Comparison of ENCODE assay signal across 12 mouse cellular contexts in genomic region chr3:58516602-58516976, GRCm38 (mm10). TPM values are rescaled to one million over a fixed set of nuclear protein-coding genes. Genes with fewer than 3 reads are reported as not detected.
DNase-seq lines count a peak whose midpoint lies in the region; ATAC-seq and TF ChIP-seq lines count a peak whose summit lies in the region.
"Had no signal": no experiment of that assay in that cellular context is flagged by ENCODE, and none has a peak within 500 bp of the region (broad histone marks: within the 10 kb centered on the region; RNA-seq: fewer than 3 reads in every experiment).

No protein-coding gene starts in this region.

- TF ChIP-seq CTCF in CH12.LX (conservative IDR thresholded peaks at IDR 0.05 in 1 of 2, IDR thresholded peaks at IDR 0.05 in 1 of 2; ENCODE audit: low read depth in 2 of 2, low read length in 2 of 2) = no peak
- TF ChIP-seq CTCF in small intestine, adult 2 months (IDR thresholded peaks at IDR 0.05; ENCODE audit: extremely low read depth, insufficient read length, insufficient replicate concordance, low read depth, low read length) = no peak

- H3K27ac ChIP-seq in liver, embryonic 16.5 days (ENCODE audit: low read length) = peak overlapping the region; percentile 48; the same call in 1 of the 2 replicates
- H3K27ac ChIP-seq in liver, embryonic 11.5 days (ENCODE audit: low read depth, low read length) = no peak overlapping the region
- H3K27ac ChIP-seq in CH12.LX (ENCODE audit: insufficient read depth, low read depth) = peak overlapping the region; percentile 100
- H3K27ac ChIP-seq in small intestine, adult 2 months (ENCODE audit: insufficient read depth, low read depth, low read length) = peak overlapping the region; percentile 81
- H3K27ac ChIP-seq: neural tube, embryonic 13.5 days had no signal

- 22% methylated on average over 7 of the region's 7 CpGs for WGBS in liver, embryonic 16.5 days (ENCODE audit: insufficient replicate concordance)
- WGBS in liver, embryonic 11.5 days = 43% methylated on average over 7 of the region's 7 CpGs
- 55% methylated on average over 7 of the region's 7 CpGs for WGBS in small intestine, adult 2 months

- TF ChIP-seq RAD21 in CH12.LX (IDR thresholded peaks at IDR 0.05; ENCODE audit: low read depth, low read length) = no peak; the same call in none of the 2 replicates

- no peak overlapping the region for H3K9ac ChIP-seq in liver, embryonic 16.5 days (ENCODE audit: low read depth, low read length)
- no peak overlapping the region for H3K9ac ChIP-seq in liver, embryonic 11.5 days (ENCODE audit: low read depth, low read length)
- peak overlapping the region; percentile 96 for H3K9ac ChIP-seq in CH12.LX (ENCODE audit: insufficient read depth, low read depth)
- H3K9ac ChIP-seq: neural tube, embryonic 13.5 days had no signal

- no peak for ATAC-seq in liver, embryonic 16.5 days (ENCODE audit: low read depth)
- ATAC-seq in liver, embryonic 11.5 days (replicated peaks; ENCODE audit: low FRiP score) = no peak
- peak; percentile 50 for ATAC-seq in inflammation-experienced regulatory T-cells, adult 6 months

- peaks cover 5% of the 10 kb centered on the region for H3K4me1 ChIP-seq in liver, embryonic 16.5 days (ENCODE audit: control insufficient read depth, low read depth, low read length)
- peaks cover 3% of the 10 kb centered on the region; the same call in 1 of the 2 replicates for H3K4me1 ChIP-seq in liver, embryonic 11.5 days (replicated peaks; ENCODE audit: control insufficient read depth, insufficient read depth, low read length)
- peaks cover 6 to 63% of the 10 kb centered on the region in 2 experiments for H3K4me1 ChIP-seq in CH12.LX (ENCODE audit: control insufficient read depth in 1 of 2, insufficient read depth in 2 of 2)
- H3K4me1 ChIP-seq in small intestine, adult 2 months (ENCODE audit: control insufficient read depth, insufficient read depth, insufficient read length, low read length) = no peaks in the 10 kb centered on the region
- H3K4me1 ChIP-seq: neural tube, embryonic 13.5 days had no signal

- dilution Hi-C loops in CH12.LX (cut with MboI; ENCODE audit: extremely low pct_ligation_motif_present, extremely low pct_unique_long_range_greater_than_20kb, low sequenced_read_pairs) = no loop called here

- TF ChIP-seq EP300 in CH12.LX (IDR thresholded peaks at IDR 0.05; ENCODE audit: low read length) = peak; percentile 91

- H3K4me2 ChIP-seq in liver, embryonic 16.5 days (ENCODE audit: low read depth, low read length) = no peak overlapping the region
- H3K4me2 ChIP-seq in liver, embryonic 11.5 days = no peak overlapping the region
- H3K4me2 ChIP-seq in CH12.LX (ENCODE audit: insufficient read depth, low read depth, poor library complexity, severe bottlenecking) = peak overlapping the region; percentile 89
- H3K4me2 ChIP-seq: midbrain, embryonic 11.5 days; neural tube, embryonic 13.5 days had no signal

- no peak for TF ChIP-seq POLR2A in CH12.LX (IDR thresholded peaks at IDR 0.05; ENCODE audit: low read depth, low read length)
- TF ChIP-seq POLR2A in small intestine, adult 2 months (IDR thresholded peaks at IDR 0.05; ENCODE audit: low read depth, low read length) = no peak

- in situ Hi-C loops in CH12.LX (cut with MboI; ENCODE audit: low pct_ligation_motif_present, low pct_unique_long_range_greater_than_20kb, low sequenced_read_pairs) = loop anchor here (10.0 kb wide), 1 partner anchor 138 kb away; no protein-coding TSS in a partner anchor

- no peaks in the 10 kb centered on the region for H3K27me3 ChIP-seq in liver, embryonic 16.5 days (ENCODE audit: control insufficient read depth, insufficient read depth, low read depth, low read length)
- H3K27me3 ChIP-seq in liver, embryonic 11.5 days (replicated peaks; ENCODE audit: control insufficient read depth, insufficient read depth, low read length) = no peaks in the 10 kb centered on the region
- no peaks in the 10 kb centered on the region for H3K27me3 ChIP-seq in CH12.LX (replicated peaks)
- H3K27me3 ChIP-seq in small intestine, adult 2 months (ENCODE audit: control insufficient read depth, insufficient read depth, low read length) = no peaks in the 10 kb centered on the region
- H3K27me3 ChIP-seq: neural tube, embryonic 13.5 days had no signal

- peaks cover 23% of the 10 kb centered on the region for H3K79me2 ChIP-seq in CH12.LX (replicated peaks; ENCODE audit: control insufficient read depth, extremely low read depth, insufficient read depth, poor library complexity, severe bottlenecking)

- no peak overlapping the region for H3K4me3 ChIP-seq in liver, embryonic 16.5 days (ENCODE audit: low read depth, low read length)
- no peak overlapping the region for H3K4me3 ChIP-seq in liver, embryonic 11.5 days (ENCODE audit: low read depth, low read length)
- peak overlapping the region in 2 of 3 experiments; percentile 11 to 25 for H3K4me3 ChIP-seq in CH12.LX (replicated peaks in 1 of 3; ENCODE audit: low read depth in 2 of 3, low read length in 2 of 3, poor library complexity in 1 of 3)
- no peak overlapping the region for H3K4me3 ChIP-seq in small intestine, adult 2 months (ENCODE audit: low read depth, low read length)
- H3K4me3 ChIP-seq: neural tube, embryonic 13.5 days had no signal

- no peak for DNase-seq in liver, embryonic 11.5 days (ENCODE audit: low spot score)
- peak; percentile 93 for DNase-seq in CH12.LX (ENCODE audit: extremely low read depth)
- no peak for DNase-seq in cerebellum, postnatal 14 days
- DNase-seq in neural tube, embryonic 10.5 days (ENCODE audit: extremely low spot score, low spot score) = no peak
- DNase-seq in thymus, postnatal 36 days = no peak
- DNase-seq: heart, postnatal 4 days; liver had no signal

- no peaks in the 10 kb centered on the region for H3K9me3 ChIP-seq in liver, embryonic 16.5 days (replicated peaks; ENCODE audit: control insufficient read depth, low read length)
- H3K9me3 ChIP-seq in liver, embryonic 11.5 days (ENCODE audit: control insufficient read depth, low read length) = no peaks in the 10 kb centered on the region
- no peaks in the 10 kb centered on the region for H3K9me3 ChIP-seq in CH12.LX (replicated peaks; ENCODE audit: low read length)
- H3K9me3 ChIP-seq: neural tube, embryonic 13.5 days had no signal

- H3K36me3 ChIP-seq in liver, embryonic 16.5 days (ENCODE audit: control insufficient read depth, insufficient read depth) = no peaks in the 10 kb centered on the region
- peaks cover 7% of the 10 kb centered on the region; the same call in 1 of the 2 replicates for H3K36me3 ChIP-seq in liver, embryonic 11.5 days (ENCODE audit: control insufficient read depth, insufficient read depth, low read length)
- peaks cover 9 to 15% of the 10 kb centered on the region in 2 experiments for H3K36me3 ChIP-seq in CH12.LX (replicated peaks in 1 of 2; ENCODE audit: control insufficient read depth in 1 of 2, insufficient read depth in 1 of 2, low read length in 1 of 2)
- H3K36me3 ChIP-seq in small intestine, adult 2 months (ENCODE audit: control insufficient read depth, insufficient read depth, low read length) = peaks cover 7% of the 10 kb centered on the region

TF ChIP-seq in CH12.LX, 34 proteins besides CTCF, POLR2A, EP300 and RAD21 (continues in another document):
- TF ChIP-seq USF1 (IDR thresholded peaks at IDR 0.05; ENCODE audit: low read depth, low read length) = peak; percentile 41; the same call in 1 of the 2 replicates
- no peak for TF ChIP-seq POLR2AphosphoS2 (IDR thresholded peaks at IDR 0.05; ENCODE audit: low read depth, low read length)
- TF ChIP-seq KAT2A (IDR thresholded peaks at IDR 0.05; ENCODE audit: insufficient replicate concordance, low read length) = 0 out of 2 replicates have a peak, but pooled peaks have one; percentile 58
- no peak for TF ChIP-seq GABPA (IDR thresholded peaks at IDR 0.05; ENCODE audit: insufficient replicate concordance, low read depth, low read length)
- TF ChIP-seq MAX (IDR thresholded peaks at IDR 0.05; ENCODE audit: low read length) = peak; percentile 84
- TF ChIP-seq MEF2A (IDR thresholded peaks at IDR 0.05; ENCODE audit: borderline replicate concordance, low read depth, low read length) = peak; percentile 98
- TF ChIP-seq TCF12 (IDR thresholded peaks at IDR 0.05; ENCODE audit: low read depth, low read length) = peak; percentile 84
- TF ChIP-seq HCFC1 (IDR thresholded peaks at IDR 0.05; ENCODE audit: low read depth, low read length) = peak; percentile 49
- 0 out of 2 replicates have a peak, but pooled peaks have one; percentile 41 for TF ChIP-seq ZMIZ1 (IDR thresholded peaks at IDR 0.05; ENCODE audit: low read depth, low read length)
- no peak; the same call in 1 of the 2 replicates for TF ChIP-seq ZNF384 (IDR thresholded peaks at IDR 0.05; ENCODE audit: low read depth, low read length)
- no peak for TF ChIP-seq PAX5 (IDR thresholded peaks at IDR 0.05; ENCODE audit: low read length)
- 0 out of 2 replicates have a peak, but pooled peaks have one; percentile 66 for TF ChIP-seq UBTF (IDR thresholded peaks at IDR 0.05; ENCODE audit: low read depth, low read length)

RNA-seq across cellular contexts. Expression of gene Eif2a, which starts 9.0 kb away (rescaled TPM):
- polyA plus RNA-seq in liver, embryonic 16.5 days (2015; fragmentation: Nextera tagmentation; extraction: Ambion mirVana) = 22.2 and 23.1 TPM in 2 replicates
- 66.1 and 71.3 TPM in 2 replicates for polyA plus RNA-seq in liver, embryonic 11.5 days (2014; fragmentation: Nextera tagmentation; extraction: Ambion mirVana)
- total RNA-seq in CH12.LX (2012; rRNA removed) (107 and 119 TPM in 2 replicates), CH12.LX (2014; rRNA removed) (215 and 241 TPM in 2 replicates)
- polyA plus RNA-seq in CH12.LX (2012; ENCODE audit: insufficient read length, low read depth) = 116 and 117 TPM in 2 replicates
- polyA plus RNA-seq in inflammation-experienced regulatory T-cells, adult 6 months (2017; shearing (Covaris generic)) = 10 to 100 TPM; 63.0 to 73.7 (median 67.5) TPM
- 0.76 and 1.8 TPM in 2 replicates for polyA plus RNA-seq in small intestine, adult 2 months (2012; rRNA removed)

RNA-seq across cellular contexts. Expression of gene Serp1, which starts 9.1 kb away (rescaled TPM):
- 104 and 105 TPM in 2 replicates for polyA plus RNA-seq in liver, embryonic 16.5 days (2015; fragmentation: Nextera tagmentation; extraction: Ambion mirVana)
- polyA plus RNA-seq in liver, embryonic 11.5 days (2014; fragmentation: Nextera tagmentation; extraction: Ambion mirVana) = 161 and 178 TPM in 2 replicates
- total RNA-seq in CH12.LX (2012; rRNA removed) (210 and 219 TPM in 2 replicates), CH12.LX (2014; rRNA removed) (470 and 509 TPM in 2 replicates)
- 252 and 298 TPM in 2 replicates for polyA plus RNA-seq in CH12.LX (2012; ENCODE audit: insufficient read length, low read depth)
- polyA plus RNA-seq in inflammation-experienced regulatory T-cells, adult 6 months (2017; shearing (Covaris generic)) = 10 to 100 TPM; 40.4 to 51.7 (median 46.0) TPM
- polyA plus RNA-seq in small intestine, adult 2 months (2012; rRNA removed) = 62.4 and 73.5 TPM in 2 replicates

RNA-seq across cellular contexts. Expression of gene Selenot, which starts 59.8 kb away (rescaled TPM):
- 9.7 and 11.7 TPM in 2 replicates for polyA plus RNA-seq in liver, embryonic 16.5 days (2015; fragmentation: Nextera tagmentation; extraction: Ambion mirVana)
- polyA plus RNA-seq in liver, embryonic 11.5 days (2014; fragmentation: Nextera tagmentation; extraction: Ambion mirVana) = 23.2 and 25.0 TPM in 2 replicates
- 63.6 and 76.6 TPM in 2 replicates for total RNA-seq in CH12.LX (2012; rRNA removed)
- total RNA-seq in CH12.LX (2014; rRNA removed) = 254 and 283 TPM in 2 replicates
- 134 and 157 TPM in 2 replicates for polyA plus RNA-seq in CH12.LX (2012; ENCODE audit: insufficient read length, low read depth)
- polyA plus RNA-seq in inflammation-experienced regulatory T-cells, adult 6 months (2017; shearing (Covaris generic)) = 10 to 100 TPM; 30.3 to 45.6 (median 39.6) TPM
- 14.9 and 18.7 TPM in 2 replicates for polyA plus RNA-seq in small intestine, adult 2 months (2012; rRNA removed)

Comparison
In these comparisons a context has a peak if more than half of its experiments do, and no peak if none do; other contexts are left out.
1. H3K4me3 ChIP-seq: peak in CH12.LX (2 of 3); none in liver, embryonic 16.5 days (single experiment), liver, embryonic 11.5 days (single experiment) and small intestine, adult 2 months (single experiment).